Mouse (Mus musculus): ENCODE measurements around the gene Gm20388.

DNA sequence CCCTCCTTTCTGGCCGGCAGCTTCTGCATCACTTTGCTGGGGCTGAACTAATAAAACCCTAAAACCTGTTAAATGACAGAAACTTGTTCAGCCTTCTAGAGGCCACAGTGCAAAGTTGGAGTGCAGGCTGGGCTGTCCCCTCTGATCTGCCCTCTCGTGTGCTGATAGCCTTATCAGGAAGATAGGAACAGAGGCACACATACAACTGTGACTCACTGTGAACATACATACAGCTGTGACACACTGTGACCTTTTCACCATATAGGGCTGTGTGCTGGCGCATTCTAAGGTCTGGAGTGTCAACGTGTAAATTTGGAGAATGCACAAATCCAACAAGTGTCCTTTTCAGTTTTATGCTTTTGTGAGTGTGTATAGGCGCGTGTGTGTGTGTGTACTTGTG lies 543.8 kb downstream of the Gm20388 start:
- no peak for TF ChIP-seq CTCF (IDR thresholded peaks at IDR 0.05; ENCODE audit: extremely low read depth, insufficient read depth, low read length)
- TF ChIP-seq POLR2A (IDR thresholded peaks at IDR 0.05; ENCODE audit: extremely low read depth, insufficient read depth, low read length), result no peak

Measured in cortical plate, adult 2 months (tissue).